Mouse (Mus musculus): ENCODE data around the gene Rif1.

Rif1 gene

DNA sequence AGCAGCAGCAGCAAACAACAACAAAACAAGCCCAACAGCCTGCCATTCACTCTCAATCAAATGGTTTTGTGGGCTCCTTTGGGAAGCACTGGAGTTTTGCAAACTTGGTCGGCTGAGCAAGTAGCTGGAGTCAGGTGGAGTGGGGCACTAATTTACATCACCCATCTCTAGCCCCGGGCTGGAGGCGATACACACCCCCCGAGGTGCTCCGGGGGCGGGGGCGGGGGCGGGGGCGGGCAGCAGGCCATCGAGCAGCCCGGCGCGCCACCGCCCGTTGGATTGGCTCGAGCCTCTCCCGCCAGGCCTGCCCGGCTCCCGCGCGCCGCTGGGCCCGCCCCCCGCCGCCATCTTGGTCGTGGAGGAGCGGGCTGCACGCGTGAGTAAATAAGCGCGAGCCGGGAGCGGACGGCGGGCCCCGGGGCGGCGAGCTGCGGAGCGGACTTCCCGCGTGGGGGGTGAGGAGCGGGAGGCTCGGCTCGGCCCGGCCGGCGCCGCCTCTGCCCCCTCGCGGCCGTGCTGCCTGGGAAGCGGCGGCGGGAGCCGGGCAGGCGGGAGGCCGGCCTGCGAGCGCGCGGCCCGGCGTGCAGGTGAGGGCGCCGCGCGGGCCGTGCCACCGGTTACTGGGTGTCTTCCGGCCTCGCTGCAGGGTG is at the start of gene Rif1:
TSS of gene Rif1 (plus strand) at position 342 of the 650 bp plus-strand sequence.
- in situ Hi-C loops (cut with MboI; ENCODE audit: unreplicated experiment in 2 of 2): loop anchor here (5.0 to 10.0 kb wide), 3 partner anchors 98 to 1778 kb away; partner anchors contain the start of genes Mmadhc (in 1 of the 2), Nmi (in 1 of the 2) and Rbm43 (in 1 of the 2)

DNA sequence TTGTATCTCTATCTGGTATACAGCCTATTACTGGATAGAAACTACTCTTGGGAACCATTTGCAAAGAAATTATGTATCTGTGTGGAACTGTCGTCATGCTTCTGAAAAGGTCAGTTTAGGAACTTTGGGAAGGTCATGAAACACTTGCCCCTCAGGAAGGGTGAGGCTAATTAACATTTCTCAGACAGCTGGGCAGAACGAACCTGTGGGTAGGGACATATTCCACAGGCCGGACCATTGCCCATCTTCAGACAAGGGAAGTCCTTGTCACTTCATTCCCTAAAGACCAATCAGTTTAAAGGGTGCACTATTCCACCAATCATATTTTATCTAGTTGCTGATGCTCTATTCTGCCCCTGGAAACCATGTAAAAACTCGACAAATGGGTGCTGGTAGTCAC is 45.6 kb upstream of the Rif1 start:
- in situ Hi-C loops (cut with MboI; ENCODE audit: unreplicated experiment in 2 of 2): no loop called here

DNA sequence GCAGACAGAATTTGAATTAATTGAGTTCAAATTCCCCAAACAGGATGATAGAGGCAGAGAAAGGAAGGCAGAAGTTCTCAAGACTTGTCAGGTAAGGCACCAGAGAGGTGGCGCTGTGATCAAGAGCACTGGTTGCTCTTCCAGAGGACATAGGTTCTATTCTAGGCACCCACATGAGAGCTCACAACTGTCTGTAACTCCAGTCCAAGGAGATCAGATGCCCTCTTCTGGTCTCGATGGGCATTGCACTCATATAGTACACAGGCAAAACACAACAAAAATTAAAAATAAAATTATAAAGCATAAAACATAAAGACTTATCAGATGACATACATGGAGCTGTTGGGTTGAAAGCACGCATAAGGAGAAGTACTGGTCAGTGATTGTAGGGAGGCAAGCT is 43.2 kb upstream of the Rif1 start:
- in situ Hi-C loops (cut with MboI; ENCODE audit: unreplicated experiment in 2 of 2): no loop called here

DNA sequence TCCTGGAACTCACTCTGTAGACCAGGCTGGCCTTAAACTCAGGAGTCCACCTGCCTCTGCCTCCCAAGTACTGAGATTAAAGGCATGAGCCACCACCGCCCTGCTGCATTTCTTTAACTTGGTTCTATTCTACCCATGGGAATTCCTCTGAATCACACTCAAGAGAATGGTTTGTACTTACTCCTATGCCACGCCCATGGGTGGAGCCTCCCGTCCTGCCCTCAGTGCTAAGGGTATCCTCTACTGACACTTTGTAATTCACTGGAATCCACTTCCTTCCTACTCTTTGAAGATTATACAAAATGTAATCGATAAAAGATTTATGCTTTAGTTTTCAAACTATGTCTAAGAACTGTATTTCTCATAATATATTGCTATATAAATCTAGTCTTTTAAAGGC is 41.1 kb upstream of the Rif1 start:
- in situ Hi-C loops (cut with MboI; ENCODE audit: unreplicated experiment in 2 of 2): no loop called here

DNA sequence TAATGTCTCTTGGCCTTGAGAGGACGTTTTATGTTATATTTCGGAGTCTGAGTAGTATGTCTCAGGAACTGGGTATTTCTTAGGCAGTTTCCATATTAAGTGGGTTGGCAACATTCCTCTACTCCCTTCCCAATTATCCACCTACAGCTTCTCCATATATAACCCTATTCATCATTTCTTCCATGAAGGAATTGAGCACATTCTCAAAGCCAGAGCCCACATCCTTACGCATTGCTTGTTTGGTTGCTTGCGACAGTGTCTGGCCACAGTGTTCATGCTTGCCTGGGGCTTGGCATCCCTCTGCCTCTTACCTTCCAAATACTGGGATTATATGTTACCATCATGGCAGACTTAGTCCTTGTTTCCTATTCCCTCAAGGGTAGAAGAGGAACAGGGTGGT is 38.0 kb upstream of the Rif1 start:
- in situ Hi-C loops (cut with MboI; ENCODE audit: unreplicated experiment in 2 of 2): no loop called here

DNA sequence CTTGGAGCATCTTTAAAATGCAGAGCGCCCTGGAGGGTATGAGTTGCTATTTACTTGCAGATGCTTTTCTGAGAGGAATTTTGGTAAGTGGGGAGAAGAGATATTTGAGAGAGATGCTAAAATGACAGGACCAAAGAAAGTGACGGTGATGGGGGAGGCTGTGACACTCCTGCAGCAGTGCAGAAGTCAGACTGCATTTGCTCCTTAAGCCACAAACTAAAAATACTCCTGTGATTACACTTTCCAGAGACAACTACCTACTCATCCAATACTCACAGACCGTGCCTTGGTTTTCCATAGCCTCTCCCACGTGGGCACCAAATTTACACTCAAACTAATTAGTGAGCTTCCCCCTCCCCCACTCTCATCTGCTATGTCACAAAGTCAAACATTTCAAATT is 37.5 kb upstream of the Rif1 start:
- in situ Hi-C loops (cut with MboI; ENCODE audit: unreplicated experiment in 2 of 2): no loop called here

DNA sequence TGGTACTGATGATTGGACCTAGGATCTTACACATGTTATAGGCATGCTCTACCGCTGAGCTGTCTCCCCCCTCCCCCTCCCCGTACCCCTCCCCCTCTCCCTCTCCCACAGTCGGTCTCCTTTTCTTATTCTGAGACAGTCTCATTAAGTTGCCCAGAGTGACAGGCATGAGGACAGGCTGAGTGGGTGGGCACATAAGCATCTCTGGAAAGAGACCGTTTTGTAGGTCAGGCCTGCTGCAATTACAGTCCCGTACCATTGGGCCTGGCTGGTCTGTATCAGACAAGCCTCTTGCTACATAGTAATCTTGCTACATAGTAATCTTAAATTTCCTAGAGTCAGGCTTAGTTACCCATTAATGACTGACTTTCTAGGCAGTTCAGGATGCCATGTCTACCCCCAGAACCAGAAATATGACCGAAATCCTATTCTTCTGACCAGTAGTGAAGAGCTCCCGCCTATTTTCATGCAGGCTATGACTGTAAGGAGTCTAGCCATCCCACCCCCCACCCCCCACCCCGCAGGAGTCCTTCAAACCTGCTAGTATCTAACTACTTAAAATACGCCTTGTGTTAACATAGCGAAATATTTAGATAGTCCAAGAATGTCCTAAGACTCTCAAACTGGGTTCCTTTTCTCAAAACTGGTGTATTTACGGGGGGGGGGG is 35.6 kb upstream of the Rif1 start:
- in situ Hi-C loops (cut with MboI; ENCODE audit: unreplicated experiment in 2 of 2): no loop called here

DNA sequence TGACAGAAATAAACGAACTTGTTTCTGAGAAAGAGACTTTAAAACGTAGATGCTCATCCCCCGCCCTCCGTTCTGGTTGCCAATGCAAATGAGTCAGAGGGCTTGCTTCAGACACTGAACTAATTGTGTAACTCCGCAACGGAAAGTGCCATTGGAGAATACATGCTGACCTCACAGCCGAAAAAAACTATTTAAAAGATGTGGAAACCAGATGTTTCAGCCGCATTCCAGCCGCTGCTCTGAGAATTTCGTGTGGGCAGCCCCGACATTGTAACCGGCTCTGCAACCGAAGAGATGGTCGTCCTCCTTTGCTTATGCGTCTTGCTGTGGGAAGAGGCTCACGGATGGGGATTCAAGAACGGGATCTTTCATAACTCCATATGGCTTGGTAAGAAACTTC is 34.8 kb upstream of the Rif1 start, which contains the start of gene Tnfaip6:
TSS of gene Tnfaip6 (plus strand) at position 128 of the 400 bp plus-strand sequence.
- in situ Hi-C loops (cut with MboI; ENCODE audit: unreplicated experiment in 2 of 2): no loop called here

DNA sequence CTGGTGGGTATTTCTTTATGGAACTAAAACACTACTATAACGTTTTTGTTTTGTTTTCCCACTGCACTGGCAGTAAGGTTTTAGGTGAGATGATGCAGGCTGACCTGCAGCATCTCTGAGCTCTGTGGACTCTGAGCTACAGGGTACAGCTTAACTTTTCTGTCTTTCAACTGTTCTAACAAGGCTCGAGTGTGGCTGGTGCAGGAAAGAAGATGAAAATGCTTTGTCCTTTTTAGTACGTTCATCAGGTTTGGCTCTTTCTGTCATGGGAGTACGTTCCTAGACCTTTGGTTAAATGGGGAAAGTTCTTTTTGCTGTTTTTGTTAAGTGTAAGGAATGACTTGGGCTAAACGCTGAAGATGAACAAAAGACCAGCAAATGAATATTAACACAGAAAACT is 34.1 kb upstream of the Rif1 start:
- in situ Hi-C loops (cut with MboI; ENCODE audit: unreplicated experiment in 2 of 2): no loop called here

DNA sequence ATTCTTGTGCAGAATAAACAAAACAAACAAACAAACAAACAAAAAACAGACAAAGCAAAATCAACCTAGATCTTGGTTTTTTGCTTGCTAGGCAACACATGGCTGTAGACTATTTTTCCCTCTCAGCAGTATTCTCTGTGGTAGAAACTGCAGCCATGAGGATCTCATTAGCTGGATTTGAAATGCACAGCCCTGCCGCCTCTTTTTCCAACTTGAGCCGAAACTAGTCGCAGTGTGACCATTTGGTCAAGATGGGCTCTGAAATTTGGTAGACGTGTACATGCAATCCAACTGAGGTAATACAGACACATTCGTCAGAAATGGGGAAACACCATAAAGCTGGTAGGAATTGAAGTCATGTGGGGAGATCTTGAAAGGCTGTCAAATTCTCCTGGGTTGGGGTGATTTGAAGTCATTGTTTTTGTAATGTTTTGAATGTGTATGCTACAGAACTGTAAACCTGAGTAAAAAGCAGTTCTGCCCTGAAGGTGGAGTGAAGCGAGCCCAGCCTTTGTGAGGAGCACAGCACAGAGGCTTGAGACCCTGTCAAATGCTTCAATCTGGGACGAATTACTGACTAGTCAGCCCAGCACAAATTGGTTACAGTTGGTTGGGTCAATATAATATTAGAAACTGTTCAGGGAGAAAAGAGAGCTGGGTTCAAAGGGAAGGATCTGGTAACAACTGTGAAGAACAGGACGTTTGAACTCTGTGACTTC is 33.4 kb upstream of the Rif1 start:
- in situ Hi-C loops (cut with MboI; ENCODE audit: unreplicated experiment in 2 of 2): no loop called here

DNA sequence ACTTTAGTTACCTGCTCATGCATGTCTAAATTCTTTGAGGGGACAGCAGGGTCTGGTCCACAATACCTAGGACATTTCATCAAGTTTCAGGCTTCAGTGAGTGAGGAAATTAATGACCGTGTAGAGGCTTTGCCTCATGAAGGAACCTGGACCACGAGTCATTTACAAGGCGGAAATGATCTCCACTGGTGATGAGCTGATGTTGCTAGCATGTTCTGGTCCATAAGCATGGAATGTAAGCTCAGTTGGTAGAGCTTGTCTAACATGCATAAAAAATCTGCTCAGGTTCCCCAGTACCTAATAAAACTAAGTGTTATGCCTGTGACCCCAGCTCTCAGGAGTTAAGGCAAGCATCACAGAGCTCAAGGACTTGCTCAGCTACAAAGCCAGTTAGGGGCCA is 30.5 kb upstream of the Rif1 start:
- in situ Hi-C loops (cut with MboI; ENCODE audit: unreplicated experiment in 2 of 2): no loop called here

DNA sequence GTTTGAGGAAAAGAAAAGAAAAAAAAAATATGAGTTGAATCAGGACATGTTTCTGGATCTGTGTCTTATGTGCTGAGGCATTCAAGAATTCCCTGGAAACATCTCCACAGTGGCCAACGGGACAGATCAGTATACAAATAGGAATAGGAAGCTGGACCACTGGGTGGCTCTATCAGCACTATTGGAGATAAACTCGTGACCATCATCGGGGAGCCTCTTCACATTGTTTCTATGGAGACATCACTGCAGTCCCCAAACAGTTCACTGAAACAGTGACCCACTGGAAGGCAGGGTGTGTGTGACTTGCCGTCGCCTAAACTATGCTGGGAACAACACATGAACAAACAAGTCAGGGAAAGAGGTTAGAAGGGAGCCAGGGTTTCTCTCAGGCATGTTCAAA is 29.9 kb upstream of the Rif1 start:
- in situ Hi-C loops (cut with MboI; ENCODE audit: unreplicated experiment in 2 of 2): no loop called here

DNA sequence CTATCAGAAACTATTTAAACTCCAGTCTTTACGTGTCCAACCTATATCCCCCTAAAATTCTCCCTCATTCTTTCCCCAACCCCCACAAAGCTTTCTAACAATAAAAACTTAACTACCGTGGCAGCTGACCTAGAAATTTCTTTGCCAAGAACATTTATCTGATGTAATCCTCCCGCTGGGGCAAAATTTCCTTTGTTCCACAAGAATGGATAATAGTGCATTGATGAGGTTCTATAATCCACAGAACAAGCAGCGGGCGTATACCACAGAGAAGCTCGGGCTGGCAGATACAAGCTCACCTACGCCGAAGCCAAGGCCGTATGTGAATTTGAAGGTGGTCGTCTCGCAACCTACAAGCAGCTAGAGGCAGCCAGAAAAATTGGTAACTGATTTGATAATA is 29.1 kb upstream of the Rif1 start:
- in situ Hi-C loops (cut with MboI; ENCODE audit: unreplicated experiment in 2 of 2): no loop called here

DNA sequence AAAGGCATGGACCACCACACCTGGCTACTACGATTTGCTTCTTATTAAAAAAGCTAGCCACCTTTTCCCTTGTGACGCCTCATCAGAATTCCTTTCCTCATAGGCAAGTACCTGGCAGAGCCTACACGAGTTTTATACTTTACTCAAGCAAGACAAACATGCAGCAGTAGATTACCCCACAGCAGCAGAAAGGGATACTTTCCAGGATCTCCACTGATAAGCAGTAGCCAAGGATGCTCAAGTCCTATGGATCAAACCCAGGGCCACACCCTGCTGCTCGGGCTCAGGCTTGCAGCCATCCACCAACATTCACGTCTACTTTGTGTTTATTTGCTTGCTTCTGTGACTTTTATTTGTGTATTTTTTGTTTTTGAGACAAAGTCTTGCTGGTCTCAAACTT is 26.6 kb upstream of the Rif1 start:
- in situ Hi-C loops (cut with MboI; ENCODE audit: unreplicated experiment in 2 of 2): no loop called here

DNA sequence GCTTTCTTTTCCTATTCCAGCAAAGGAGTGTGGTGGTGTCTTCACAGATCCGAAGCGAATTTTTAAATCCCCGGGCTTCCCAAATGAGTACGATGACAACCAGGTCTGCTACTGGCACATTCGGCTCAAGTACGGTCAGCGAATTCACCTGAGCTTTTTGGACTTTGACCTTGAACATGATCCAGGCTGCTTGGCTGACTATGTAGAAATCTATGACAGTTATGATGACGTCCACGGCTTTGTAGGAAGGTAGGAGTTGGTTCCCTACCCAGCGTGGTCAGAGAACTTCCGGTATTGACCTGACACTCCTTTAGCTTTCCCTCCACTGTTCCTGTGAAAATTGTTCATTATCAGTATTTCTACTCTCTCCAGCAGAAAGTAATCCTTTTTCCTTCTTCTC is 21.8 kb upstream of the Rif1 start:
- in situ Hi-C loops (cut with MboI; ENCODE audit: unreplicated experiment in 2 of 2): no loop called here

DNA sequence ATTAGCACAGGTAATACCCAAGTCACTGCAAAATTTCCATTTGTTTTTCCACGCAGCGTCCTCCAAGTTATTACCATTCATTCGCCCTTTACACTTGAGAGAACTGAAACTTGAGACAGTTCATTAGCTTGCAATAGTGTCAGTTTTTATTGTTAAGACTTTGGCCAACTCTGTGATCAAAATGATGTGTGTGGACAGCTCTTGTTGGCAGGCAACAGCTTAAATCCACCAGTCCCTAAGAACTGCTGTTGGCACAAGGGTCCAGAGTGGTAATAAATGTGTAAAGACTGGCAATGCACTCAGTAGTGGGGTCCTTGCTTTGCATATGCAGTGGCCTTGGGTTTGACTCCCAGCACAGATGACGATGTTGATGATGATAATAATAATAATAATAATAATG is 20.3 kb upstream of the Rif1 start:
- in situ Hi-C loops (cut with MboI; ENCODE audit: unreplicated experiment in 2 of 2): no loop called here

DNA sequence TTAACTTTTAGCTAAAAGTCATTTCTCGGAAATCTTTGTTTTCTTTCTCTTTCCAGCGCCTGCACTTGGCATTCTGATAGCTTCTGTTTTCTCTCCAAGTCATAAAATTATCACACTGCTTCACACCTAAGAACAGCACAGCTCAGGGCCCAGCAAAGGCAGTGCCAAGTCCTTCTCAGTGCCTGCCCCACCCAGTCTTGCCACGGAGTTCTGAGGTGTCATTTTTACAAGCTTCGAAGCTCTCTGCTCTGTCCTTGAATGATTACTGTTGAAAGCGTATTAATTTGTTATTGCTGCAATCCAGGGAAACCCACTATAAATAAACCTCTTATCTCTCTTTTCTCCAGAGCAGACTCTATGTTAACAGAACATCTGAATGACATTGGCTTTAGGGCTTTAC is 19.1 kb upstream of the Rif1 start:
- in situ Hi-C loops (cut with MboI; ENCODE audit: unreplicated experiment in 2 of 2): no loop called here

DNA sequence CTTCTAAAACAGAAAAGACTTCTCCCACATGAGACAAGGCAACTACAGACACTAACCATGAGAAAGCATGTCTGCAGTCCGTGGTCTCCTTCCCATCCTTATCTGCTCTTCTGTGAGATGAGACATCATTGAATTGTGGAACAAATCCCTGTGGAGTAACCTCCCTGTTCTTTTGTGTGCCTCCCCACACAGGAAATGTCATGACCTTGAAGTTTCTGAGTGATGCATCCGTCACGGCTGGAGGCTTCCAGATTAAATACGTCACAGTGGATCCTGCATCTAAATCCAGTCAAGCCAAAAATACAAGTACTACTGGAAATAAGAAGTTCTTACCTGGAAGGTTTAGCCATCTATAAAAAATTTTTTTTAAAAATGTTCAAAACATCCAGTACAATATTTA is 17.0 kb upstream of the Rif1 start:
- in situ Hi-C loops (cut with MboI; ENCODE audit: unreplicated experiment in 2 of 2): no loop called here

DNA sequence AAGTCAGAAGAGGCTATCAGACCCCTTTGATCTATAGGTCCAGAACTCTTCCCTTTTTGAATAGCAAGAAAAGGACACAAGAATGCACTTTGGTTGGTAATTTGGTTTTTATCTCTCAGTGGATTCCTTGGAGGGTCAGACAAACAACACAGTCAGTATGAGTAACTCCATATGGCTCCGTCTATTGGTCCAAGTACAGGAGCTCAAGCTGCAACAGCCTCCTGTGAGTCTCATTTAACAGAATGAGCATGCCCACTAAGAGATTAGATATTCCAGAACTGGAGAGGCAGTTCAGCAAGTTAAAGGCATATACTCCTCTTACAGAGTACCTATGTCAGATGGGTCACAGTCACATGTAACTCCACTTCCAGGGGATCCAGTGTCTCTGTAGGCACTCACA is 15.5 kb upstream of the Rif1 start:
- in situ Hi-C loops (cut with MboI; ENCODE audit: unreplicated experiment in 2 of 2): no loop called here

DNA sequence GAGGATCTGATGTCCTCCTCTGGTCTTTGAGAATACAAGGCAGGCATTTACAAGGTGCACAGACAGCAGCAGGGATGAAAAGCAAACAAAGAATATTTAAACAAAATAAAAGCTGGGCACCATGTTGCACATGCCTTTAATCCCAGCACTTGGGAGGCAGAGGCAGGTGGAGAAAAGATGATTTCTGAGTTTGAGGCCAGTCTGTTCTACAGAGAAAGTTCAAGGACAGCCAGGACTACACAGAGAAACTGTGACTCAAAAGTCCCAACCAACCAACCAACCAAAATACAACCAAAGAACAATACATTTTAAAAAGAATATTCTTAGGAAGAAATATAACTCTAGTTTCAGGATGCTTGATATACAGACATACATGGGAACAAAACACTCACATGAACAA is 15.0 kb upstream of the Rif1 start:
- in situ Hi-C loops (cut with MboI; ENCODE audit: unreplicated experiment in 2 of 2): no loop called here

DNA sequence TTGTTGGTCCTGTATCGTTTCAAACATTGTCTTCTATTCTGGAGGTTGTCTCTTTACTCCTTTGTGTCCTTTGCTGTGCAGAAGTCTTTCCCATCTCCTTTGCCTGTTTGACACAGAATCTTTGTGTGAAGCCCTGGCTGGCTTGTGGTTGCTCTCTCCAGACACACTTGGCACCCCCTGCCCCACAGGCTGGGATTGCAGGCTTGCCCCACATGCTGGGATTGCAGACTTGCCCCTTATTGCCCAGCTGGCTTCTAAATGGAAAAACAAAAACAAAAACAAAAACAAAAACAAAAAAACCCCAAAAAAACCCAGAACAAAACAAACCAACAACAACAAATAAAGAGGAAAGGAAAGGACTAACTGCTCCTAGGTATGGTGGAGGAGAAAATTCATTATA is 4.0 kb upstream of the Rif1 start:
- in situ Hi-C loops (cut with MboI; ENCODE audit: unreplicated experiment in 2 of 2): no loop called here

DNA sequence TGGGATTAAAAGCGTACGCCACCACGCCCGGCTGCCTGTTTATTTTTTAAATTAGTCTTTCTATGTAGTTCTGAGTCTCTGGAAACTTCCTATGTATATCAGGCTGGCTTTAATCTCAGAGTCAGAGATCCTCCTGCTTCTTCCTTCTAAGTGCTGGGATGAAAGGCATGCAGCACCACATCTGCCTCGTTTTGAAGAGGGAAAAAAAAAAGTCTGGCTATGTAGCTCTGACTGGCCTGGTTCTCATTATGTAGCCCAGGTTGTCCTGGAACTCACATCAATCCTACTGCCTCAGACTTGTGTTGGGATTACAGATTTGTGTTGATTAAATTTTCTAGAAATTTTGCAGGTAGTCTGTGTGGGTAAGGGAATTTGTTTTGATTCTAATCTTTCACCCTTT is 1.8 kb upstream of the Rif1 start:
- in situ Hi-C loops (cut with MboI; ENCODE audit: unreplicated experiment in 2 of 2): loop anchor here (5.0 to 10.0 kb wide), 3 partner anchors 96 to 1776 kb away; partner anchors contain the start of genes Mmadhc (in 1 of the 2), Nmi (in 1 of the 2) and Rbm43 (in 1 of the 2)

Data from v-Abl transformed pro-B cells (cell line).